Mouse (Mus musculus) lung, postnatal 0 days (tissue): ENCODE measurements around the gene Mcrip2. TPM values are rescaled to one million over a fixed set of nuclear protein-coding genes. Genes with fewer than 3 reads are reported as not detected.

Experiments used
- ATAC-seq: fragments of 200-750 bp; cut with Nextera tagmentation; 2 replicates; pipeline ENCODE4 v1.8.0; 2017; ENCODE audit warnings: moderate library complexity
- DNase-seq: peaks from one replicate; pipeline ENCODE4 v3.0.0-alpha.2; 2016; ENCODE audit warnings: low spot score
- H3K27ac ChIP-seq: fragments of 300-500 bp; sonication (generic); 2 replicates; pipeline ENCODE4 v1.5.1; 2014; ENCODE audit warnings: antibody characterized with exemption, mild to moderate bottlenecking, low read length, mixed read lengths
- H3K27me3 ChIP-seq: fragments of 300-500 bp; sonication (generic); replicated peaks from 2 replicates; pipeline ENCODE4 v1.6.1; 2014; ENCODE audit warnings: low read length, mixed read lengths; ENCODE audit not compliant: insufficient read depth
- H3K36me3 ChIP-seq: fragments of 300-500 bp; sonication (generic); 2 replicates; pipeline ENCODE4 v1.6.1; 2014; ENCODE audit warnings: low read length, mixed read lengths; ENCODE audit not compliant: insufficient read depth
- H3K4me1 ChIP-seq: fragments of 300-500 bp; sonication (generic); 2 replicates; pipeline ENCODE4 v1.6.1; 2014; ENCODE audit warnings: antibody characterized with exemption, low read depth, low read length, mixed read lengths; ENCODE audit not compliant: insufficient read depth
- H3K4me2 ChIP-seq: fragments of 300-500 bp; sonication (generic); replicated peaks from 2 replicates; pipeline ENCODE4 v1.6.1; 2014; ENCODE audit warnings: low read depth, mild to moderate bottlenecking, low read length, moderate library complexity, mixed read lengths
- H3K4me3 ChIP-seq: fragments of 300-500 bp; sonication (generic); 2 replicates; pipeline ENCODE4 v1.5.1; 2014; ENCODE audit warnings: low read depth, low read length
- H3K9ac ChIP-seq: fragments of 300-500 bp; sonication (generic); replicated peaks from 2 replicates; pipeline ENCODE4 v1.6.1; 2014; ENCODE audit warnings: low read depth, mild to moderate bottlenecking
- H3K9me3 ChIP-seq: fragments of 300-500 bp; sonication (generic); 2 replicates; pipeline ENCODE4 v1.6.1; 2016; ENCODE audit warnings: low read length, mixed read lengths
- CTCF ChIP-seq: IDR thresholded peaks from 2 replicates; pipeline ENCODE4 v1.5.1; 2016; ENCODE audit warnings: antibody characterized with exemption, mild to moderate bottlenecking
- EP300 ChIP-seq: IDR thresholded peaks from 2 replicates; pipeline ENCODE4 v1.6.1; 2016; ENCODE audit warnings: antibody characterized with exemption, mild to moderate bottlenecking, control low read depth
- WGBS: fragments of 180-500 bp; shearing (Covaris S2); extraction: QIAGEN DNeasy Blood & Tissue Kit; methylation state at CpG from one replicate; pipeline ENCODE4 v1.1.7; 2014; 5-methylcytosine and 5-hydroxymethylcytosine counted together
- polyA plus RNA-seq: library from polyadenylated mRNA; unstranded; fragments of >200 nt; fragmentation: Nextera tagmentation; extraction: Ambion mirVana; gene quantifications from 2 replicates; pipeline ENCODE4 v1.2.1, GENCODE M21; 2015

Gene Mcrip2
- 16.5 and 19.5 TPM in 2 replicates for polyA plus RNA-seq

GRCm38 (mm10) chr17:25868601-25869191, at the start of gene Mcrip2:
Gene Mcrip2 (minus strand): TSS chr17:25868764.
- H3K27ac ChIP-seq = peak within 1 kb of the TSS; percentile 77
- peak; percentile 92 for ATAC-seq

GRCm38 (mm10) chr17:25918037-25918750, 49.6 kb upstream of the Mcrip2 start:
- no peaks in the 10 kb centered on the region for H3K27me3 ChIP-seq
- 77% methylated on average over 9 of the region's 9 CpGs for WGBS
- peak overlapping the region; percentile 94 for H3K4me2 ChIP-seq
- H3K4me1 ChIP-seq = peaks cover 8% of the 10 kb centered on the region; the same call in 1 of the 2 replicates
- TF ChIP-seq EP300 (no peak), CTCF (no peak)
- H3K9me3 ChIP-seq = no peaks in the 10 kb centered on the region
- ATAC-seq (no peak), DNase-seq (no peak)
- H3K4me3 ChIP-seq = peak overlapping the region; percentile 95; the same call in 1 of the 2 replicates
- H3K36me3 ChIP-seq = no peaks in the 10 kb centered on the region
- H3K27ac ChIP-seq = 0 out of 2 replicates have a peak overlapping the region, but pooled peaks have one; percentile 82
- peak overlapping the region; percentile 79 for H3K9ac ChIP-seq

More at GRCm38 (mm10) chr17:25868601-25869191, at the start of gene Mcrip2:
- peak within 1 kb of the TSS; percentile 77 for H3K4me3 ChIP-seq
- no peaks in the 10 kb centered on the region for H3K9me3 ChIP-seq
- WGBS = 4% methylated on average over 24 of the region's 24 CpGs
- peak; percentile 93 for DNase-seq
- H3K4me2 ChIP-seq = peak within 1 kb of the TSS; percentile 98
- TF ChIP-seq CTCF (peak; percentile 34), EP300 (no peak)
- no peaks in the 10 kb centered on the region for H3K4me1 ChIP-seq
- peak within 1 kb of the TSS; percentile 62 for H3K9ac ChIP-seq
- no peaks in the 10 kb centered on the region for H3K27me3 ChIP-seq
- H3K36me3 ChIP-seq = no peaks in the 10 kb centered on the region

- DNase-seq (no peak), ATAC-seq (no peak)
- TF ChIP-seq EP300 (no peak), CTCF (no peak)
- H3K36me3 ChIP-seq = no peaks in the 10 kb centered on the region
- no peak overlapping the region for H3K27ac ChIP-seq
- H3K4me2 ChIP-seq = no peak overlapping the region
- whole genome bisulfite sequencing = 70% methylated on average over 8 of the region's 8 CpGs
- H3K9me3 ChIP-seq = no peaks in the 10 kb centered on the region
- H3K9ac ChIP-seq = no peak overlapping the region
- H3K4me1 ChIP-seq = peaks cover 8% of the 10 kb centered on the region; the same call in 1 of the 2 replicates
- H3K27me3 ChIP-seq = no peaks in the 10 kb centered on the region
- no peak overlapping the region for H3K4me3 ChIP-seq
Observed at GRCm38 (mm10) chr17:25916931-25917647, 48.5 kb upstream of the Mcrip2 start.

- ATAC-seq (no peak), DNase-seq (no peak)
- Histone ChIP-seq H3K9me3 (no peaks in the 10 kb centered on the region), H3K4me3 (no peak overlapping the region), H3K4me1 (peaks cover 8% of the 10 kb centered on the region; the same call in 1 of the 2 replicates), H3K9ac (no peak overlapping the region), H3K27me3 (no peaks in the 10 kb centered on the region), H3K36me3 (no peaks in the 10 kb centered on the region), H3K4me2 (no peak overlapping the region), H3K27ac (peak overlapping the region; percentile 10; the same call in 1 of the 2 replicates)
- TF ChIP-seq EP300 (no peak), CTCF (no peak)
- 66% methylated on average over 4 of the region's 4 CpGs for WGBS
Observed at GRCm38 (mm10) chr17:25914295-25914694, 45.7 kb upstream of the Mcrip2 start.

GRCm38 (mm10) chr17:25913877-25914275, 45.3 kb upstream of the Mcrip2 start:
- Histone ChIP-seq H3K9me3 (no peaks in the 10 kb centered on the region), H3K36me3 (no peaks in the 10 kb centered on the region), H3K27ac (peak overlapping the region; percentile 10; the same call in 1 of the 2 replicates), H3K4me3 (no peak overlapping the region), H3K27me3 (no peaks in the 10 kb centered on the region), H3K4me1 (peaks cover 8% of the 10 kb centered on the region; the same call in 1 of the 2 replicates), H3K4me2 (0 out of 2 replicates have a peak overlapping the region, but pooled peaks have one; percentile 9), H3K9ac (no peak overlapping the region)
- DNase-seq = peak; percentile 31
- ATAC-seq = no peak
- TF ChIP-seq EP300 (peak; percentile 56), CTCF (no peak)
- WGBS = 43% methylated on average over 1 of the region's 1 CpGs
